Mouse (Mus musculus) lung, adult 18-20 months (tissue): ENCODE results near the gene Irf3.

ENCODE experiments used
- DNase-seq, 2 experiments: peaks; one replicate each; pipeline ENCODE4 v3.0.0; 2022; ENCODE audit warnings: mixed read lengths in 2 of 2

Gene Irf3

DNA sequence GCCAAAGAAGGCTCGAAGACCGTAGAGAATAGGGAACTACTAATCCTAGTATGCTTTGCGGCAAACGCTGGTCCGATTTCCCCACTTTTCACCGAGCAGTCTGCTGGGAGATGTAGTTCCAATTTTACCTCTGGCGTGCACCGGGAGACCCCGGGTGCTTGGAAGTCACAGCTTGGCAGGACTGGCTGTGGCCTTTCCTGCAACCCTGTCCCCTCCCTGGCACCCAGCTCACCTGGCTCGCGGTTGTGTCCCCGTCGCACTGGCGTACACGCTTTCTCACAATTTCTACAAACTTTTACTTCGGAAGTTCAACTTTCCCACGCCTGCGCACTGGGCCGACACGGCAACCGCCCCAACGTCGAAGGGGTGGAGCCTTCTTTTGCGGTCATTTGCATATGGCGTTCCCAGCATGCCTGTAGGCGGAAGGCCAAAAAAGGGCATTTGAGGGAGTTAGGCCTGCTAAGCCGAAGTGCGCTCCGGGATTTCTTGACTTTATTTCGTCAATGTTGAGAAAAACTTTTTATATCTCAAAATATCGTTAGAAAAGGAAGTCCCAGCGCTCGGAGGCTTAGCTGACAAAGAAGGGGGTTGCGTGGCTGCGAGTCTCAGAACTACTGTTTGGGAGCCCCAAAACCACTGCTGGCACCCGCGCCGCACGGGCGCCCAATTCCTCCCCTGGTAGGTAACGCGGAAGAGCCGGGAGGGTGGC is at the start of gene Irf3:
Irf3 (plus strand) TSS at position 418 of the 709 bp plus-strand sequence.
- DNase-seq = peak; percentile 96 to 98

DNA sequence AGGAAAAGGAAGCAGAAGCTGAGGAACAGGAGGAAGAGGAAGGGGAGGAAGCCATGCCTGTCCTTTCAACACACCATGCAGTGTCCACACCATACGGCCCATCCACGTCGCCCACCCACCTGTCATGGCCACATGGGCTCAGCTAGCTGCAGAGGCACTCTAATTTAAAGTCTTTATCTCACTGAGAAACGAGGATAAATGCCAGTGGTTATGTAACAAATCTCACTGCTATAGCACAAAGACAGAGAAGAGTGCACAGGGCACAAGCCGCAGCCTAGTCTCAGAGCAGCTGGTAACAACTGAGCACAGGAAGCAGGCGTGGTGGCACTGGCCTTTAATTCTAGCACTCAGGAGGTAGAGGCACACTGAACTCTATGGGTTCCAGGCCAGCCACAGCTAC is 47.5 kb upstream of the Irf3 start:
- DNase-seq = no peak

DNA sequence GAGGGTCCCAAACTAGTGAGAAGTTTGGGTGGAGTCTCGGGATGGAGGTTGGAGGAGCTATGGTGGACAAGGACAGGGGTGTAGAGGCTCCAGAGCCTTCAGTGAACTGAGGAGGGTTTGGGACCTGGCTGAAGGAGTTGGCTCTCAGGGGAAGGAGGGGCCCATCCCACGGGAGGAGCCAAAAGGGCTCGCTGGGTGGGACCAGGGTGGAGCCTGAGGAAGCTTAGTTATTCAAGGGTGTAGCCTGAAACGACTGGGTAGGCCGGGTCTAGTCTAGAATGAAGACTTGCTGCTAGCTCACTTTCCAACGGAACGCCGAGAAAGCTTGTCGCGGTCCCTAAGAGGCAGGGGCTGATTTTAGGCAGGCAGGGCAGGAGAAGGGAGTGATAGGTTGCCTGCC is 45.5 kb upstream of the Irf3 start:
- peak; percentile 90 to 92 for DNase-seq

DNA sequence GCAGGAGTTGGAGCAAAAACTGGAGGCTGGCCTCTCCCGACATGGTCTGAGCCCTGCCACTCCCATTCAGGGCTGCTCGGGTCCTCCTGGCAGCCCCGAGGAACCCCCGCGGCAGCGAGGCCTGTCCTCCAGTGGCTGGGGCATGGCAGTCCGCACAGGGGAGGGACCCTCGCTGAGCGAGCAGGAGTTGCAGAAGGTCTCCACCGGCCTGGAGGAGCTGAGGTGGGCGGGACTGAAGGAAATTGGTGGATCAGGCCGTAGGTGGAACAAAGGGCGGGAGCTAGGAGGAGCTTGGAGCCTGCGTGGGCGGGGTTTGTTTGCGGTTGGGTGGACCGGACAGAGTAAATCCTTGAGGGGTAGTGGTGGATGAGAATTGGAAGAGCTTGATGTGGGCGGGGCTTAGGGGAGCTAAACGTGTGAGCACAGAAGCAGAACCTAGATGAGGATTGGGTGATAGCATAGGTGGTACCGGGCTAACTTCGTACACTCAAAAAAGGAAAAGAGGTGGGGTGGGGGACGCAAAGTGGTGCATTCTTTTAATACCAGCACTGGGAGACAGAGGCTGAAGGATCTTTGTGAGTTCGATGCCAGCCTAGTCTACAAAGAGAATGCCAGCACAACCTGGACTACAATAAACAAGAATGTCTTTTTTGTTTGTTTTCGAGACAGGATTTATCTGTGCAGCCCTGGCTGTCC is 44.7 kb upstream of the Irf3 start:
- peak; percentile 97 to 98 for DNase-seq

DNA sequence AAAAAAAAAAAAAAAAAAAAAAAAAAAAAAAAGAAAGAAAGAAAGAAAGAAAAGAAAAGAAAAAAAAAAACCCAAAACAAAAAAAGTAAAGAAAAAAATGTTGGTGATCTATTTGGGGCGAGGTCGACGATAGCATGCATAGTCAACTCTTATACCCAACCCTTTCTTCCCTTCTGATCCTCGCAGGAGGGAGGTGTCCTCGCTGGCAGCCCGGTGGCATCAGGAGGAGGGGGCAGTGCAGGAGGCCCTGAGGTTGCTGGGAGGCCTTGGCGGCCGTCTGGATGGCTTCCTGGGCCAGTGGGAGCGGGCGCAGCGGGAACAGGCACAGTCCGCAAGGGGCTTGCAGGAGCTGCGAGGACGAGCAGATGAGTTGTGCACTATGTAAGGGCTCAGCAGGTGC is 43.9 kb upstream of the Irf3 start:
- DNase-seq = no peak

DNA sequence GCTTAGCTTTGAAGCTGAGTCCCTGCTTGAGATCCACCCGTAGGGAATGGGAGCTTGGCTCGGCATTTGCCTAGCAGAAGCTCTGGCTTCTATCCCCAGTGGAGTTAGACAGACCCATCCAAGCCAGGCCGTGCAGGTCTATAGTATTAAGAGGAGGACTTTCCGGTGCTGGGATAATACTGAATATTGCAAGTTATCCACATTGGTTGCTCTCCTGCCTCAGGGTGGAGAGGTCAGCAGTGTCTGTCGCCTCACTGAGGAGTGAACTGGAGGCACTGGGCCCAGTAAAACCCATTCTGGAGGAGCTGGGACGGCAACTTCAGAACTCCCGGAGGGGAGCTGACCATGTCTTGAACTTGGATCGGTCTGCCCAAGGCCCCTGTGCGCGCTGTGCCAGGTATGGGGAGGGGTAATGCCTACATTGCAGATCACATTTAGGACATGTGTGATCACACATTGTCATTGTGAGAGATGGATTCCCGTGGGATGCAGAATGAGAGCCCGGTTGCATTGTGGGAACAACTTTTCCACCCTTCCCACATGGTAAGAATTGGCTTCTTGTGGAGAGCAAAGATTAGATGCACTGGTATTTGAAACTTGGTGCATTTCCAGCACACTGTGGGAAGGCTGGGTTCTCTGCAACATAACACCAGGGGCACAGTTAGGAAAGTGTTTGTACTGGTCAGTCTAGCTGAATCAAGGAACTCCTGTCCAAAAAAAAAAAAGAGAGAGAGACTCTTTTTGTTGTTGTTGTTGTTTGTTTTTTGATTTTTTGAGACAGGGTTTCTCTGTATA is 43.2 kb upstream of the Irf3 start:
- no peak for DNase-seq

DNA sequence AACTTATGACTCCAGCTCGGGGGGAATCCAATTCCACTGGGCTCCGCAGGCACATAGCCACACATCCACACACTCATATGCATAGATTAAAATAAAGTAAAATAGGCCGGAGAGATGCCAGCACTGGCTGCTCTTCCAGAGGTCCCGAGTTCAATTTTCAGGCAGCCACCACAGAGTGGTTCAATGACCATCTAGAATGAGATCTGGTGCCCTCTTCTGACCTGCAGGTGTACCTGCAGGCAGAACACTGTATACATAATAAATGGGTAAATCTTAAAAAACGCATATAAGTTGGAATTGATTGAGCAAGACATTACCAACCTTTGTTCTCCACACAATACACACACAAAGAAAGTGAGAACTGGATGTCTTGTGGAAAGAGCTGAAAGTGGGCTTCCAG is 41.8 kb upstream of the Irf3 start:
- DNase-seq = no peak

DNA sequence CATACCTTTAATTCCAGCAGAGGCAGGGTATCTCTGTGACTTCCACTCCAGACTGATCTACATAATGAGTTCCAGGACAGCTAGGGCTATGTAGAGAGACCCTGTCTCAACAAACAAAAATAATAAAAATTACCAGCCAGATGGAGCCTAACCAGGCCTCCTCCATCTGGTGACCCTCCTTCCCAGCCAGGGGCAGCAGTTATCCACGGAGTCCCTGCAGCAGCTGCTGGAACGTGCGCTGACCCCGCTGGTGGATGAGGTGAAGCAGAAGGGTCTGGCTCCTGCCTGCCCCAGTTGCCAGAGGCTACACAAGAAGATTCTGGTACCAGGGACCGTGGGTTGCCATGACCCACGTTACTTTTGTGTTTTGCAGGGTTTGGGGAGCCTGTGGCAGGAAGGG is 41.2 kb upstream of the Irf3 start:
- no peak for DNase-seq

DNA sequence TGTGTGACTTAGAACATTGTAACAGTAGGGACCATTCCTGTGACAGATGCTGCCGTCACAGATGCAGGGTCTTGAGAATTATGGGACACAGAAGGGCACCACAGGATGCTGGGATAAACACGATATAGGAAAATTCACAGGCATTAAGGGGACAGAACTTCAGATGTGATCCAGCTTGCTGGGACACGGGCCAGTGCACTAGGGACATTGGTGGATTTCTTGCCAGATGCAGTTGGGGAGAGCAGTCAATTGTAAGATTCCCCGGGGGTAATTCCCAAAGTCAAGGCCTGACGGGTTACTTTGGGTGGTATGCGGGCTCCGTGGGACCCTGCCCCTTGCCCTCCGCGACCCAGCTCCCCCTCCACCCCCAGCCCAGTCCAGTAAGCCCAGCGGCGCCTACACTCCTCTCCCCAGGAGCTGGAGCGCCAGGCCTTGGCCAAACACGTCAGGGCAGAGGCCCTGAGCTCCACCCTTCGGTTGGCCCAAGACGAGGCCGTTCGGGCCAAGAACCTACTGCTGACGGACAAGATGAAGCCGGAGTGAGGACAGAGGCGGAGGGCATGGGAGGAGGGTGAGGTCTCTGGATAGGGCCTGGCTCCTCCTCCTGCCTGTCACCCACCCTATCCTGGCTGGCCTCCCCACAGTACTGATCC is 40.1 kb upstream of the Irf3 start:
- peak; percentile 66 to 68 for DNase-seq

DNA sequence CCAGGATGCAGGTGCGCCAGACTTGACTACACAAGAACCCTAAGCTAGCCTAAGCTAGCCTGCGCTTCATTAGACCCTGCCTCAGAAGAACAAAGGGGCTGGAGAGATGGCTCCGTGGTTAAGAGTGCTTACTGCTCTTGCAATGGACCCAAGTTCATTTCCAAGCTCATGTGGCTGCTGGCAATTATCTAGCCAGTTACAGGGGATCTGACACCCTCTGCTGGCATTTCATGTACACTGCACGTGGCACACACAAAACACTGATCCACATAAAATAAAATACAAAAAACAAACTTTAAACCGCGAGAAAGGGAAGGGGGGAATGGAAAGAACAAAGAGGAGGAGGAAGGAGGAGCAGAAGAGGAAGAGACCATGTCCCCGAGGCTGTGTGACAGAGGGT is 39.2 kb upstream of the Irf3 start:
- peak in 1 of 2 experiments; percentile 34 for DNase-seq

DNA sequence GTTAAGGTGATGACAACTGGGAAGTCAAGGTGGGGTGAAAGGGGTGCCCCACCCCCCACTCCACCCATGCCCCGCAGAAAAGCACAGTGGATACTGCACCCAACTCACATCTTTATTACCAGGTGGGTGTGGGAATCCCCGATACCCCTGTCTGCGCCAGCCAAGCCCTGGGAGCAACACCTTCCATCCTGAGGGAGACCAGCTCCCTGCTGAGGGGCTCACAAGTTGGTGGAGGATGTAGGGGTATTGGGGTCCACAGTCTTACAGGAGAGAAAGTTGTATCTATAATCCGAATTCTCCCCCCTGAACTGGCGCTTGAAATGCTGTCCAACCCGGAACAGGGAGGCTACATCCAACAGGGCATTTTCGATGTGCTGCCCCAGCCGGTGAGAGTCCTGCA is 38.2 kb upstream of the Irf3 start:
- DNase-seq = no peak

DNA sequence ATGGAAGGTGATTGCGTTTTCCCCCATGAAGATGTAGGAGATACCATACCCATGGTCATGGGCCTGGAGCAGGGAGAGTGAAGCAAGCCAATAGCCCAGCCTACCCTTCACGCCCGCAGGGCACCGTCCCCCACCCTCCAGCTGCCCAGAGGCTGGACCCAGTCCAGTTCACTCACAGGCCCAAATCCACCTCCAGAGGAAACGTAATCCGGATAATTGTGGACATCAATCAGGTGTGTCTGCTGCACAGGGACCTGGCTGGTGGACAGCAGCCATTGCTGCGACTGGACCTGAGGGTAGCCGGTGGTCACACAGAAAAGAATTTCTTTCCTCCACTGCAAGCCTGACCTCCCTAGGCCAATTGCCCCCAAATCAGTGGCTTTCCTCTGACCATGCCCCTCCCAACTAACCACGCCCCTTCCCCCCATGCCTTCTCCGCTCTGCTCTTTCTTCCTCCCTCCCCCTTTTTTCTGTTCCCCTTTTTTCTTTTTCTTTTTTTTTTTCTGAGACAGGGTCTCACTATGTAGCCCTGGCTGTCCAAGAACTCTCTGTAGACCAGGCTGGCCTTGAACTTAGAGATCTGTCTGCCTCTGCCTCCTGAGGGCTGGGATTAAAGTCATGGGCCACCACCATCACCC is 37.5 kb upstream of the Irf3 start:
- DNase-seq = no peak

DNA sequence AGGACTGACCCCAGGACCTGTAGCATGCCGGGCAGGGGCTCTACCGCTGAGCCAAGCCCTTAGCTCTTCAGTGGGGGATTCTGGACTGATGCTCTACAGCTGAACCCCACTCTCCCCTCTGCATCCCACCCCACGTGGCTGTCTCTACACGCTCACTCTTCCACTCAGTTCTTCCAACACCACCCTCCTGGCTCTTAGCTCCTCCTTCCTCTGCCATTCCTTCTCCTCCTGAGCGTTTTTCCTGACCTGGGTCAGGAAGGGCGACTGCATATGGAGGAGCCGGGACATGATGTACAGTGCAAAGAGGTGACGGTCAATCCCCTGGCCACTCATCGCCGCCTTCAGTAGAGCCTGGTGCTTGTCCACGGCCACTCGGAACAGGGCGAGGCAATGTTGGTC is 36.9 kb upstream of the Irf3 start:
- DNase-seq = no peak

DNA sequence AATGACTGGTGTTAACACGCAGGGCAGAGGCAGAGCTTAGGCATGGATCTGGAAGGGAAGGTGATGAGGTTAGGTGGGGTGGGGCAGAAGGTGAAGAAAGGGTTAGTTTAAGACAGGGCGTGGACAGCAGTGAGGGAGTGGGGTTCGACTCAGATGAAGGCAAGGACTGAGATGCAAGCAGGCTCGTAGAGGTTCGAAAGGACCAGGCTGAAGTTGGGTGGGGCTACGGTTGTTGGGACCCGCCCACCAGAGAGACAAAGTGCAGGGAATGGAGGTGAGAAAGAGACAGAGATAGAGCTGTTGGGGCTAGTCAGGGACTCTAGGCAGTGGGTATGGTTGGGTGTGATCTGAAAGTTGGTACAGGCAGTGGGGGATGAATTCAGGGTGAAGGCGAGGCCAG is 35.1 kb upstream of the Irf3 start:
- DNase-seq = no peak

DNA sequence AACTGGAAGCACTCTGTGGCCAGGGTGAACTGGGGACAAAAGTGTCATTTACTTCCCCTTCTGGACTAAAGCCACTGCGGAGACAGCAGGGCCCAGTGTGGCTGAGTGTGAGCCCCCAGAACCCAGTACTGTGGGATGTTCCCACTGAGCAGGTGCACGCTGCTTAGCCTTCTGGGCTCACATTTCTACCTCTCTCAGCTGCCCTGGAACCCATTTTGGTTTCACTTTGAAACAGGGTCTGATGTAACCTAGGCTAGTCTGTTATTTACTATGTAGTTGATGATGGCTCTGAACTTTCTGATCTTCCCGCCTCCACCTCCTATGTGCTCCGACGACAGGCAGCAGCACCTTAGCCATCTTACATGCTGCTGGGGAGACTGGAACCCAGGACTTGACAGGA is 34.6 kb upstream of the Irf3 start:
- no peak for DNase-seq

DNA sequence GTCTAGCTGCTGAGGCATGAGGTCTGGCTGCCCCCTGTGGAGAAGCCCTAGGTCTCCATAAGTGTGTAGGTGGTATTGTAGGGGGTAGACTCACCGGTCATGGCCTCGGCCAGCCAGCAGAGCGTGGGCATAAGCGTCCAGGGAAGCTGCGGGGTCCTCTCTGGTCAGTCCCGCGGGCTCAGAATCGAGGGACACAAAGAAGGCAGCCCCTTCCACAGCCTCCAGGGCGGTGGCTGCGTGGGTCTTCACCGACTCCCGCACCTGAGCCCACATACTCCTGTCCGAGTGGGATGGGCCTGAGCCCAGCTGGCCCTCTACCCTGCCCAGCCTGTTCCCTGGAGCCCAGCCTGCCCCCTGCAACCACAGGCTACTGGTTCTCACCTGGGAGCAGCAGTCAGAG is 32.5 kb upstream of the Irf3 start:
- DNase-seq = no peak

DNA sequence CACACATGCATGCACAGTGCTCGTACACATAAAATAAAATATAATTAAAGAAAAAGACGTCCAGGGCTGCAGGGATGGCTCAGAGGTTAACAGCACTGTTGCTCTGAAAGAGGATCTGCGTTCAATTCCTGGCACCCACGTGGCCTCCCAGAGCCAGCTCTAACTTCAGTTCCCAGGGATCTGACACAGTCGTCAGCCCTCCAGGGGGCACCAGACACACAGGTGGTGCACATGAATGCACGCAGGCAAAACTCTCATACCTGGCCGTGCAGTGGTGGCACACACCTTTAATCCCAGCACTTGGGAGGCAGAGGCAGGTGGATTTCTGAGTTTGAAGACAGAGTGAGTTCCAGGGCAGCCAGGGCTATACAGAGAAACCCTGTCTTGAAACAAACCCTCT is 31.5 kb upstream of the Irf3 start:
- DNase-seq = no peak

DNA sequence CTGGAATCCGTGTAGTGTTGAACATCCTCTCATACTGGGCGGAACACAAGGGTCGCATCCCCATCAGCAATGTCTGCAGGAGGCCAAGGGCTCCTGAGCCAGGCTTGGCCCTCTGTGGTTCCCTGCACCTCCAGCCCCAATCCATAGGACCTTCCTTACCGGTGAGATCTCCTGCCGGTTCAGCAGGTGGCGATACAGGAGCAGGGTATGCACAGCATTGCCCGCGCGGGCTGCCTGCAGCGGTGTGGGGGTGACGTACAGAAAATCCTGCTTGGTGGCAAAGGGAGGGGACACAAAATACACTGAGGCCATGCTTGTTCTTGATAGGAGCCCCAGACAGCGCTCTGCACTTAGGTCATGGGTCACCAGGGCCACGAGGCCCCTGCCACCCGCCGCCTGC is 30.8 kb upstream of the Irf3 start:
- DNase-seq = no peak

DNA sequence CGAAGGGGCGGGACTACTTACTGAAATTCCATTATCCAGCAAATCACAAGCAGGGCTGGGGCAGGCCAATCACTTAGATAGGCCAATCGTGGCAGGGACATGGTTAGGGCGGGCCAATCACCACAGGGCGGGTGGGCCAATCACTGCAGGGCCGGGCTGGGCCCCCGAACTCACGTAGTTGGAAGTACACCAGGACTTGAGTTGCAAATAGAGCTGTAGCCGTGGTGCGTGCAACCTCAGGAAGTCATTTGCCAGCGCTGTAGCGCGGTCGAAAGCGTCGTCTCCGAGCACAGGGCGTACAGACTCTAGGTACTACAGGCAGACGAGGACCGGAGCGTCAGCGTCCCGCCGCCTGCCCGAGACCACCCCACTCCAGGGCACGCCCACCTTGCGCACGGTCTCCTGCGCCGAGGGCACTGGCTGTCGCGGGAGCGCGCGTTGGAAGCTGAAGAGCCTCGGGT is 27.2 kb upstream of the Irf3 start:
- DNase-seq = peak; percentile 88 to 92

DNA sequence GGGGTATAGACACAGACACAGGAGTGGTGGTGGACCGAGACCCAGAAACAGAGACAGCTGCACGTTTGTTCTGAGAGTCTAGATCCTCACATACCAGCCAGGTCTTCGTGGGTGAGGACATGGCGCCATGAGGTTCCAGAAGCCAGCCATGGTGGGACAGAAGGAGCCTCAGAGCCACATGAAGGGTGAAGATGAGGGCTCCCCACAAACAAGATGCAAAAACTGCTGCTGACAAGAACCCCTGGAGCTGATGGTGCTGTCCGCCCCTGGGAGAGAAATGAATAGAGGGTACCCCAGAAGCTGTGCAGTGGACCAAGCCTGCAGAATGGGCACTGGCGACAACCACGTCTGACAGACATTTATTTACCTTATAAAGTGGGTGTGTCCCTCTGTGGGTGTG is 26.3 kb upstream of the Irf3 start:
- DNase-seq = no peak

DNA sequence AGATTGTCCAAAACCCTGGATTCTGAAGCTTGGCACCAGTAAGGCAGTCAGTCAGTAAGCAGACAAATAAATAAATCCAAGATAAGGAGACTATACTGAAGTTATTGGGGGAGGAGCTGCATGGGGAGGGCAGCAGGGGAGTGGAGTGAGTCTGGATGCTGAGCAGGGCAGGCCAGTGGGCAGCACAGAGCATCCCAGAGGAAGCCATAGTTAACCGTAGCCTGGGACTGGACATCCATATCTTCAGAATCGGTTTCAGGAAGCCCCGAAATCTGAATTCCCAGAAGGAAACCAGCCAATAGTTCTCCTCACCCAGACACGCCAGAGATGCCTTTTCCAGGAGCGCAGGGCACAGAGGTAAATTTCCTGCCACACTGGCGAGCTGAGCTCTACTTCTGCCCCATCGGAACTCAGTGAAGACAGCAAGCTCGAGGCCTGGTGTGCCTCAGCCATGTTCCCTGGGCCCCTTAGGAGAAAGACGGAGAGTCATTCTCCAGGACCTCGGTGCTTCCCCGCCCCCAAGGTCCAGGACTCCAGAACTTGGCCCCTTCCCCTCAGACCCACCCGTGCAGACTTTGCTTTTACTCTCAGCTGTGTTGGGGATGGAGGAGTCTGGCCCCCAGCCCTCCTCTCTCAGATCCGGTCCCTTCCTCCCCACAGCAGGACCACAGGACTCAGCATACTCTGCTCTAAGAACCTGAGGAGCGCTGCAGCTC is 23.9 kb upstream of the Irf3 start:
- no peak for DNase-seq
